Mouse (Mus musculus) CD4-positive helper T cell, adult 2 months (primary cell): ENCODE results near the gene Vmn2r13.
"Not testable (repeated sequence)": the region's sequence is repeated elsewhere in the genome, so short reads cannot be mapped to it uniquely, and the experiment has no call there.

Experiments used
- DNase-seq: peaks from one replicate; pipeline ENCODE4 v3.0.0-alpha.2; 2012; ENCODE audit warnings: low read depth, missing footprints, low spot score

The Vmn2r13 gene

GRCm38 (mm10) chr5:109192099-109192498 is at the start of gene Vmn2r13:
TSS of gene Vmn2r13 (minus strand) at chr5:109192199.
- DNase-seq = not testable (repeated sequence)

GRCm38 (mm10) chr5:109224608-109225007 is 32.6 kb upstream of the Vmn2r13 start, which contains the start of gene Vmn2r14:
TSS of gene Vmn2r14 (minus strand) at chr5:109224708.
- DNase-seq = no peak

GRCm38 (mm10) chr5:109166851-109167250 is 25.1 kb downstream of the Vmn2r13 start:
- not testable (repeated sequence) for DNase-seq

- DNase-seq = no peak
Measured at GRCm38 (mm10) chr5:109160121-109160520, 31.9 kb downstream of the Vmn2r13 start.

- DNase-seq = not testable (repeated sequence)
Measured at GRCm38 (mm10) chr5:109159576-109159975, 32.4 kb downstream of the Vmn2r13 start.

- not testable (repeated sequence) for DNase-seq
Measured at GRCm38 (mm10) chr5:109158488-109159485, 33.2 kb downstream of the Vmn2r13 start.

GRCm38 (mm10) chr5:109139546-109139945 is 52.5 kb downstream of the Vmn2r13 start:
- no peak for DNase-seq

GRCm38 (mm10) chr5:109136731-109137130 is 55.3 kb downstream of the Vmn2r13 start:
- no peak for DNase-seq
